Mouse (Mus musculus) bone marrow macrophage, adult 2 months (primary cell): ENCODE measurements around the gene Rbpj. TPM values are rescaled to one million over a fixed set of nuclear protein-coding genes. Genes with fewer than 3 reads are reported as not detected.

Experiments
- H3K27ac ChIP-seq: 2 replicates; pipeline ENCODE4 v1.5.1; 2012; ENCODE audit warnings: low read depth, low read length; ENCODE audit not compliant: insufficient read depth
- H3K4me1 ChIP-seq: 2 replicates; pipeline ENCODE4 v1.6.1; 2012; ENCODE audit warnings: low read length; ENCODE audit not compliant: control insufficient read depth, insufficient read depth
- H3K4me3 ChIP-seq: 2 replicates; pipeline ENCODE4 v1.5.1; 2012; ENCODE audit warnings: mild to moderate bottlenecking, low read length, moderate library complexity; ENCODE audit not compliant: insufficient read depth
- CTCF ChIP-seq: IDR thresholded peaks from 2 replicates; pipeline ENCODE4 v1.5.1; 2012; ENCODE audit warnings: low read depth, mild to moderate bottlenecking, low read length, moderate library complexity
- POLR2A ChIP-seq: IDR thresholded peaks from 2 replicates; pipeline ENCODE4 v1.6.1; 2012; ENCODE audit warnings: mild to moderate bottlenecking, low read depth, low read length, borderline replicate concordance
- polyA plus RNA-seq: library from polyadenylated mRNA; stranded (reverse); fragments of >200 nt; gene quantifications from 2 replicates; pipeline ENCODE4 v1.2.4, GENCODE M21; 2012; ENCODE audit not compliant: missing spikeins, insufficient read depth, insufficient read length

Gene Rbpj
- polyA plus RNA-seq, 1 experiment = 136 TPM

- Histone ChIP-seq H3K27ac (no peak overlapping the region), H3K4me3 (no peak overlapping the region), H3K4me1 (peaks cover 13% of the 10 kb centered on the region)
- TF ChIP-seq POLR2A = no peak
- TF ChIP-seq CTCF = no peak
Observed at GRCm38 (mm10) chr5:53444030-53444429, 21.9 kb upstream of the Rbpj start.

DNA sequence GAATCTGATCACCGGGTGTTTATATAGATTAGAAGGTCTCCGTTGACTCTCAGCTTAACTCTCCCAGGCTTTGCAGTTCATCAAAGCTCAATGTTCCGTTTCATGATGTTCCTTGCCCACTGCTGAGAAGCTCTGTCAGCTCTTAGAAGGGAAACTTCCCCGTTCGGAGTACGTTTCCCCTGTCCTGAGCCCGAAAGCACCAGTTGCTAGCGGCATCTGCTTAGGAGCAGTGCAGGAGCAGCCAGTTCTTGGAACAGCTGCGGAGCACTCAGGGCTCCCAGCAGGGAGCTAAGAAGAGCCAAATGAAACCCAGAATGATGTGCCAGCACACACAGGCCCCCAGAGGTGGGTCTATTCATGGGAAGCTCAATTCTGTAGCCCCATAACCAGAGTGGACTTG is 15.0 kb upstream of the Rbpj start:
- Histone ChIP-seq H3K27ac (peak overlapping the region; percentile 75), H3K4me1 (peaks cover 56% of the 10 kb centered on the region), H3K4me3 (no peak overlapping the region)
- TF ChIP-seq POLR2A = no peak

DNA sequence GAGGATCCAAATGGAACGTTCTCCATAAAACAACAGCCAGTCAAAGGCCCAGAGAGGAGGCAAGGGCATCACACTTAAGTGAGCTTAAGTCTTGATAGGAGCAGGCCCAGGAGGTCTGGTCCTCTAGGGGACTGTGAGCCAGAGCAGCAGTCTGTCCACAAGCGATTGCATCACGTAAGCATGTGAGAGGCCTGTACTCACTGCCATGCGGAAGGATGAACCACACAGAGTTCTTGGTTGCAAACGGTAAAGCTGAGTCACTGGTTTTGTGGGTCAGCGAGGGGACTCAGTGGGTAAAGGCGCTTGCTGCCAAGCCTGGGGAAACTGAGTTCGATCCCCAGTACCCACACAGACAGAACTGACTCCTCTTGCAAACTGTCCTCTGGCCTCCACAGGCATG is 14.1 kb upstream of the Rbpj start:
- H3K27ac ChIP-seq = peak overlapping the region; percentile 75

GRCm38 (mm10) chr5:53452920-53453319 is 13.0 kb upstream of the Rbpj start:
- no peak overlapping the region for H3K4me3 ChIP-seq
- peaks cover 72% of the 10 kb centered on the region for H3K4me1 ChIP-seq
- TF ChIP-seq POLR2A (no peak), CTCF (no peak)
- H3K27ac ChIP-seq = no peak overlapping the region; the same call in 1 of the 2 replicates

More for the DNA sequence above, 14.1 kb upstream of the Rbpj start:
- Histone ChIP-seq H3K4me1 (peaks cover 63% of the 10 kb centered on the region), H3K4me3 (no peak overlapping the region)
- TF ChIP-seq CTCF = no peak
- no peak for TF ChIP-seq POLR2A

DNA sequence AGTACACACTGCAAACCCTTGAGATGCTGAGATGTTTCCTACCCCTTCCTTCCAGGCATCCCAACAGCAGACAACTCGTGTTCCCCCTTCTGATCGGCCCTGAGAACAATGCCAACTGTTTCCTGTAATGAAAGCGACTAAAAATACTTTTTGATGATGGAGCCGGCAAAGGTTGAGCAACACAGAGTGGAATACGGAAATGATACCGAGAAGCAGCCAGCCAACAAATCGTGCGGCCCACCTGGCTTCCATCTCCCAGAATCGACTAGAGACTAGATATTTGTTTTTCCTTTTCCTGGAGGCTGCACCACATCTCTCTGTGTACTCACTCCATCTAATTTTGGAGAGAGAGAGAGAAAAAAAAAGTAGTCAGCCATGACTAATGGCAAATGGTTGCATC is 11.2 kb upstream of the Rbpj start:
- peak overlapping the region; percentile 93 for H3K27ac ChIP-seq
- peaks cover 78% of the 10 kb centered on the region for H3K4me1 ChIP-seq
- H3K4me3 ChIP-seq = no peak overlapping the region
- no peak for TF ChIP-seq CTCF
- TF ChIP-seq POLR2A = no peak

- peak overlapping the region; percentile 84 for H3K27ac ChIP-seq
- H3K4me3 ChIP-seq = no peak overlapping the region
- TF ChIP-seq POLR2A (no peak), CTCF (no peak)
- H3K4me1 ChIP-seq = peaks cover 77% of the 10 kb centered on the region
Observed at GRCm38 (mm10) chr5:53455459-53455858, 10.5 kb upstream of the Rbpj start.

GRCm38 (mm10) chr5:53460196-53460595 is 5.8 kb upstream of the Rbpj start:
- Histone ChIP-seq H3K4me3 (no peak overlapping the region), H3K4me1 (peaks cover 45% of the 10 kb centered on the region), H3K27ac (peak overlapping the region; percentile 24; the same call in 1 of the 2 replicates)
- TF ChIP-seq CTCF (no peak), POLR2A (no peak)

DNA sequence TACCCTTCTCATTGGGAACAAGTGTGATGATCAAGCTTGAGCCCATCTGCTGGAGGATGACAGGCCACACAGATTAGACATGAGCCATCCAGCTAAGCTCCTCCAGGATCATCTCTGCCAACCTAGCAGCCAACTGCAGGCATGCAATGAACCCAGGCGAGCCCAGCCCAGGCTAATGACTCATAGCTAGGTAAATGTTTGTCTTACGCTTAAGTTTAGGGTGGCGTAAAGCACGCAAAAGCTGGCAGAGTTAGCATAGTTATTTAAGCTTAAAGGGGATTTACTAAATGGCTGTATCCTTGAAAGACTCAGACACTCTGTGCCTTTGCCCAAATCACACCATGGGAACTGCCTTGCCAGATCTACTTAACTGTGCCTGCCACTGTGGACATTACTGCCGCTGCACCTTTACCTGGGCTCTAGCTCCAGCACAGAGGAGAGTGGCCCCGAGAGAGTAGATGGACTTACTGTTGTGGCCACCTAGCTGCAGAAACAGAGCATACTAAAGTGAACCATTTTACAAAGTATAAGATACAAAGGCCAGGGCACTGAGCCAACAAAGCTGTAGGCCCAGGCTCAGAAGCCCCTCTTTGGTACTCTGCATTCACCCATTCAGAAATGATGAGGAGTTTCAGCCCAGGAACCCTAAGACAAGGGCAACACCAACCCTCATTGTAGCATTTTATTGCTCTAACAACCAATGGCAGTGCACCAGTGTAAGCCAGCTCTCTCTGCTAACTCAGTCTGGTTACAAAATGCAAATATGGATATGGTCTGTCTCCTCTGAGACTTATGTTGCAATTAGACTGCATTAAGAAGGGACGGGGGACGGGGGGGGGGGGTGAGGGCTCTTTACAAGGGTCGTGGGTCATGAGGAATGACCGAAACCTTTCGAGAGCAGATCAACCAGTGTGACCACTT is 2.6 kb upstream of the Rbpj start:
- H3K27ac ChIP-seq = no peak overlapping the region
- peaks cover 24% of the 10 kb centered on the region for H3K4me1 ChIP-seq
- H3K4me3 ChIP-seq = no peak overlapping the region
- no peak for TF ChIP-seq POLR2A
- TF ChIP-seq CTCF = no peak

- peaks cover 8% of the 10 kb centered on the region; the same call in 1 of the 2 replicates for H3K4me1 ChIP-seq
- no peak overlapping the region for H3K27ac ChIP-seq
- no peak overlapping the region for H3K4me3 ChIP-seq
Observed at GRCm38 (mm10) chr5:53466422-53467333, 726 bp downstream of the Rbpj start.

More at GRCm38 (mm10) chr5:53466422-53467333, 726 bp downstream of the Rbpj start:
- TF ChIP-seq CTCF (no peak), POLR2A (no peak)
